Mouse (Mus musculus): ENCODE results near the gene Fbxl19.
"Not testable (repeated sequence)": the region's sequence is repeated elsewhere in the genome, so short reads cannot be mapped to it uniquely, and the experiment has no call there.

The Fbxl19 gene

GRCm38 (mm10) chr7:127730170-127730569 lies 14.2 kb upstream of the Fbxl19 start:
- no peak for DNase-seq (ENCODE audit: low spot score)

- not testable (repeated sequence) for DNase-seq (ENCODE audit: low spot score)
Measured at GRCm38 (mm10) chr7:127732066-127732465, 12.3 kb upstream of the Fbxl19 start, which contains the start of gene Ctf2. Ctf2 (minus strand) TSS chr7:127732166.

GRCm38 (mm10) chr7:127745251-127745651 lies 908 bp downstream of the Fbxl19 start:
- peak; percentile 97 for DNase-seq (ENCODE audit: low spot score)

- DNase-seq (ENCODE audit: low spot score): peak; percentile 97
Measured at GRCm38 (mm10) chr7:127745652-127746493, 1.5 kb downstream of the Fbxl19 start.

- DNase-seq (ENCODE audit: low spot score): peak; percentile 65
Measured at GRCm38 (mm10) chr7:127746494-127747491, 2.5 kb downstream of the Fbxl19 start.

GRCm38 (mm10) chr7:127747559-127748234 lies 3.4 kb downstream of the Fbxl19 start:
- no peak for DNase-seq (ENCODE audit: low spot score)

- no peak for DNase-seq (ENCODE audit: low spot score)
Measured at GRCm38 (mm10) chr7:127748235-127748560, 3.9 kb downstream of the Fbxl19 start.

GRCm38 (mm10) chr7:127750131-127751127 lies 6.1 kb downstream of the Fbxl19 start:
- no peak for DNase-seq (ENCODE audit: low spot score)

- no peak for DNase-seq (ENCODE audit: low spot score)
Measured at GRCm38 (mm10) chr7:127751619-127752018, 7.3 kb downstream of the Fbxl19 start.

- no peak for DNase-seq (ENCODE audit: low spot score)
Measured at GRCm38 (mm10) chr7:127752069-127752468, 7.7 kb downstream of the Fbxl19 start.

GRCm38 (mm10) chr7:127753158-127753557 lies 8.8 kb downstream of the Fbxl19 start:
- no peak for DNase-seq (ENCODE audit: low spot score)

GRCm38 (mm10) chr7:127753741-127754140 lies 9.4 kb downstream of the Fbxl19 start:
- DNase-seq (ENCODE audit: low spot score): no peak

GRCm38 (mm10) chr7:127759716-127760115 lies 15.4 kb downstream of the Fbxl19 start:
- no peak for DNase-seq (ENCODE audit: low spot score)

GRCm38 (mm10) chr7:127760478-127760877 lies 16.1 kb downstream of the Fbxl19 start:
- DNase-seq (ENCODE audit: low spot score): no peak

- peak; percentile 85 for DNase-seq (ENCODE audit: low spot score)
Measured at GRCm38 (mm10) chr7:127761026-127761425, 16.7 kb downstream of the Fbxl19 start.

GRCm38 (mm10) chr7:127763642-127764041 lies 19.3 kb downstream of the Fbxl19 start:
- no peak for DNase-seq (ENCODE audit: low spot score)

- no peak for DNase-seq (ENCODE audit: low spot score)
Measured at GRCm38 (mm10) chr7:127765756-127766155, 21.4 kb downstream of the Fbxl19 start.

- DNase-seq (ENCODE audit: low spot score): no peak
Measured at GRCm38 (mm10) chr7:127766851-127767609, 22.7 kb downstream of the Fbxl19 start.

- DNase-seq (ENCODE audit: low spot score): no peak
Measured at GRCm38 (mm10) chr7:127767671-127768345, 23.5 kb downstream of the Fbxl19 start.

Data from retina, embryonic 14.5 days (tissue).